Mouse (Mus musculus) T-helper 17 cell (primary cell): ENCODE results near the gene Gnb3.
"Not testable (repeated sequence)": the region's sequence is repeated elsewhere in the genome, so short reads cannot be mapped to it uniquely, and the experiment has no call there.

Experiments
- in situ Hi-C, 2 experiments: fragments of 300-600 bp; cut with MboI, MseI; formaldehyde crosslinking; loops; 1 replicate in 1 of 2; 2 replicates in 1 of 2; pipeline ENCODE4 v1.15.1; 2025; ENCODE audit warnings: high pct_unique_total_duplicates in 2 of 2

Gene Gnb3

DNA sequence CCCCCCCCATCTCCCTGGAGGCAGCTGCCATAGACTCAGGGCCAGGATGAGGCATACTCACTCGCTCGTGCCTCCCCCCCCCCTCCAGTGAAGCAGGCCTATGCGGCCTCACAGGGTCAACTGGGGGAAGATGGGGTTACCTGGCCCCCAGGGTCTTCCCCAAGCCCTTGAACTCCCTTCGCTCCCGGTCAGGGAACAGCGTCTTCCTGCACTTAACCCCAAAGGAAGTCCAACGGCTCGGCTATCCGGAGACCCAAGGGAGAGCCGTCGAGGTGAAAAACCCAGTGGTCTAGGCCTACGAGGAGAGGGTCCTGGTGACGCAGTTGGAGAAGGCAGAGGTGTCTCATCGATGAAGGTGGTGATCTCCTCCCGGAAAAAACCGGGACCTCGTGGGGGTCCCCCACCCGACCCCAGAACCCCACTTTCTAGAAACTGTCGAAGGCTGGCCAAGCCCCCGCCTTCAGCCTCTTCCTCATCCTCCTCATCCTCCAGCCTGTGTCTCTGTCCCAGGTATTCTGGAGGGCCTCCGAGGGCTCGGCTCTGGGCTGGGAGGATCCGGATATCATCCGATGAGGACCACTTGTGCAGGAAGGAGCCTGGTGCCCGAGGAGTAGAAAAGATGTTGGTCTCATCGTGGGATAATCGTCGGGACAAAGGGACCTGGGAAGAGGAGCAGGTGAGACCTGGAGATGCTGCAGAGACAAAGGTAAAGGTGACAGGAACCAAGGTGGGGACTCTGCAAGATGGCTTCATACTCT lies 18.7 kb upstream of the Gnb3 start:
- in situ Hi-C loops = loop anchor here in 1 of 2 experiments (5.0 kb wide), 1 partner anchor 79 kb away; no protein-coding TSS in a partner anchor

DNA sequence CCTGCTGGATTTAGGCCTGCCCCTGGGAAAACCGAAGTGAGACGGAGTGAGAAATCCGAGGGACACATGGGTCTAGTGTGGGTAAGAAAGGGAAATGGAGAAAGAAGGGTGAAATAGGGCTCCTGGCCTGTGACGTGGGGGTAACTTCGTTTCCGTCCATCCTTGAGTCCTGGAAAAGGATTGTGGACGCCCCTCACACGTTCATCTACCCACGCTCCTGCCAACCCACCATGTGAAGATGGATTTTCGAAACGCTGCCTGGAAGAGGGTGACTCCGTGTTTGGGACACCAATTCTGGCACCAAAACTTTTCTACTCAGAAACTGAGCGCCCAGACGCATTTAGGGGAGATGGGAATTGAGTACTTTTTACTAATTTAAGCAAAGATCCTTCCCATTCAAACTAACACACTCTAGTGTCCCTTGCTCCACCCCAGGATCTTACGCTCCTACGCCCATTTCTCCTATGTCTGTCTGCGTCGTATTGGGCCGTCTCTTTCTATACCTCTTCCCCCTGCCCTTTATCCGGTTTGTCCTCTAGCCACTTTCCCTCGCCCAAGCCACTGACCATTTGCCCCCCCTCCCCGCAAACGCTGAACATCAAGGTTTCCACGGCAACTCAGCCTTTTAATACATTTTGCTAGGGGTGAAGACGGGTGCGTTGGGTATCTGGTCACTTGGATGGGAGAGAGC lies 17.9 kb upstream of the Gnb3 start:
- in situ Hi-C loops = loop anchor here in 1 of 2 experiments (5.0 kb wide), 1 partner anchor 79 kb away; no protein-coding TSS in a partner anchor

DNA sequence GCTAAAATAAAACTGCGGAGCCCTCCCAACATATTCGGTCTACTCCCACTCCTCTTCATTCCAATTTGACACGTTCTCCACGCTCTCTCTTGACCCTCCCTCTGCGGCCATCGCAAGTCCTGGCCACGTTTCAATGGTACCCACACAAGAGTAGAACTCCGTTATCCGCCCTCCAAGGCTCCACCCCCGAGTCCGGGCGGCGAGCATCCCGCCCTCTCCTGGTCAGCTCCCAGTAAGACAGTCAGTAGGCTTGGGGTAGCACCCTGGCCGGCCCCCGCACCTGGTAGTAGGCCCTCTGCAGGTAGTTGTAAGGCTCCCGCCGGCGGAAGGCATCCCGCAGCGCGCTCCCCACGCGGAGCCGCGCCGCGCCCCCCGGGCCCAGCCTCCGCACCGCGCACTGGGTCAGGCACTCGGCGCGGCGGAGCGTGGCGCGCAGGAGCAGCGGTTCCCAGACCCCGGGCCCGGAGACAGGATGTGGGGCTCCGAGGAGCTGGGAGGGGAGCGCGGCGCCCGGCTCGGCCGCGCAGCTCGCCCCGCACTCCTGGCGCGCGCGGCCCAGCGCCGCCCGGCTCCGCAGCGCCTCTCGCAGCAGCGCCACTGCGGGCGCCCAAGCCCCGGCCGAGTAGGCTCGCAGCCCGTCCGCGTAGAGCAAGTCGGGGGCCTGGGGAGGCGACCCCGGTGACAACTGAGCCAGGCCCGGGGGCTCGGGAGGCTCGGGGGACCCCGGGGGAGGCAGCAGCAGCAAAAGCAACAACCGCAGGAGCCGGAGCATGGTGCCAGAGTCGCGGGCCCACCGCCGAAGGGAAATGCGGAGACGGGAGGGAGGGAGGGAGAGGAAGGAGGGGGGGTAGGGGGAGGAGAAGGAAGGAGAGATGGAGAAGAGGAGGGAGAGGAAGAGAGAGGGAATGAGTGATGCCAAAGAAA lies 17.1 kb upstream of the Gnb3 start, which contains the start of gene P3h3:
Gene P3h3, minus strand, starts transcription at position 837 of the 924 bp plus-strand sequence.
- in situ Hi-C loops = loop anchor here in 1 of 2 experiments (5.0 kb wide), 1 partner anchor 80 kb away; no protein-coding TSS in a partner anchor

DNA sequence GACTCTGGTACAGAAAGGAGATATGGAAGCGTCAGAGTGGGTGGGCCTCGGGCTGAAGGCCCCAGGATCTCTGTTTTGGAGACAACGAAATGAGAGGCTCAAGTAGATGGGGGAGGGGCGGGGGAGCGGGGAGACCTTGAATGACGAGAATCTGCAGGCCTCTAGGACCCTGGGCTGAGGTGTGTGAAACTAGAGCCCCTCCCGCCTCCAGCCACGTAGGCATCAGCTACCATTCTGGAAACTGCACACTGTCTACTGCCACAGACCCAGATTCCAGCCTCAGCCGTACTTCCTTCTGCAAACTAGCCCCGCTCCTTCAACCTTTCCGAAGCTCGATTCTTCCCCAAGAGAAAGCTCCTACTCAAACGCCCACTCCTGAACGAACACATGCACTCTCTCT lies 16.2 kb upstream of the Gnb3 start:
- in situ Hi-C loops = loop anchor here in 1 of 2 experiments (5.0 kb wide), 1 partner anchor 81 kb away; no protein-coding TSS in a partner anchor

DNA sequence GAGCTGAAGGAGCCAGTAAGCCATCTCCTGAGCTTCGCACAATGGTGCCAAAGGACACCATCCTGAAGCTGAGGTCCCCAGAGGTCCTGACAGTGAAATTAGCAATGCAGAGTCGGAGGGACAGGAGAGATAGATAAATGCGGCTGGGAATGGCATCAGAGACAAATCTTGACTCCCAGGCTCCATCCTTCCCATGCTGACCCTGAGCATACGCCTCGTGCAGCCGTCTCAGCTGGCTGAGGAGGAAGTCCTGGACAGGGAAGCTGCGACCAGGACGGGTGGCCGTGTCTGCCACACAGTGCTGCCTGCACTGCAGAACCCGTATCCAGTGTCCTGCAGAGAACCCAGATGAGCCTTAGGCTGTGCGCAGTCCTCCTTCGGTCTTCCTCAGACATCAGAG lies 14.6 kb upstream of the Gnb3 start:
- in situ Hi-C loops = loop anchor here in 1 of 2 experiments (5.0 kb wide), 1 partner anchor 83 kb away; no protein-coding TSS in a partner anchor

DNA sequence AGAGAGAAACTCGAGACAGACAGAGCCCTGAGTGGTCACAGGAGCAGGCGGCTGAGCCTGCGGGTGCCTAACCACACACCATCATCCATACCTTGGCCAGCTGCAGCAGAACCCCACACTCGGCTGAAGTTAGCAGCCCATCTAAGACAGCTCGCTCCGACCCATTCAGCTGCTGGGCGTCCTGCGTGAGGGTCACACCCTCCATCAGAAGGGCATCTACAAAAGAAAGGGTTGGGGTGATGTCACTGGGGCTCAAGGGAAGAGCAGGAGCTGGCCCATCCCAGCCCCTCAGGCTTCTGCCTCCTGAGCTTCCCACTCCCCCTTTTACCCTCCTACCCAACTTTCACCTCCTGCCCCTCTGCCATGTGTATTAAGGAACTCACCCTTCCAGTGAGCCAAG lies 10.5 kb upstream of the Gnb3 start:
- in situ Hi-C loops = no loop called here

DNA sequence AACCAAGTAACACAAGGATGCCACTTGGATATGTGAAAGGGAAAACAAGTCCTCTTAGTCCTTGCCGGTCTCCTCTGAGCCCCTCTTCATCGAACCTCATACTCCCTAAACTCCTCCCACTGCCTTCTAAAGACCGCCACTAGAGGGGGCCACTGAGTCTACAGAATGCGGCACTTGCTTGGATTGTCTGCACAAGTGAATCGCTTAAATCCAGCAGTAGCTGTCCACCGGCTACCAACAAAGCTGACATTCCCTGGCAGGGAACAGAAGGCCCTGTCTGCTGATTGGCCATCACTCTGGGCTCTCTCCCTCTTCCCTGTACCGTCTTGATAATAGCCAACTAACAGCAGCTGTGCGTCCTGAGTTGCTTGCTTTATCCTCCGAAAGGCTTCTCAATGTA lies 7.2 kb upstream of the Gnb3 start:
- in situ Hi-C loops = no loop called here

DNA sequence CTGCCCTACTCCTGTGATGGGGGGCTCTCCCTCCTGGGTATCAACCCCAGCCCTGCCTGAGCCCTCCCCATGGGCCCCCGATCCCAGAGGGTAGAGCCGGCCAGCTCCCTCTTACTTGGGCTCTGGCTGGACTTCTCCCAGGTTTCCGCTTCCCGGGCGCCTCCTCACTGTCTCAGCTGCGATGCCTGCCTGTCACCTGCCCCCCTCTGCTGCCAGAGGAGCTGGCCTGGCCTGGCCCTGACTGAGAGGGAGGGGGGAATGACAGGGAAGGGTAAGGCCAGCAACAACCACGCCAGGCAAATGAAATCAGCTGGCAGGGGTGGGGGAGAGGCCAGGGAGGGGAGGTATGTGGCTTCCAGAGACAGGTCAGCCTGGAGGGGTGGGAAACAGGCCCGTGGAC lies 270 bp downstream of the Gnb3 start:
- in situ Hi-C loops = no loop called here

DNA sequence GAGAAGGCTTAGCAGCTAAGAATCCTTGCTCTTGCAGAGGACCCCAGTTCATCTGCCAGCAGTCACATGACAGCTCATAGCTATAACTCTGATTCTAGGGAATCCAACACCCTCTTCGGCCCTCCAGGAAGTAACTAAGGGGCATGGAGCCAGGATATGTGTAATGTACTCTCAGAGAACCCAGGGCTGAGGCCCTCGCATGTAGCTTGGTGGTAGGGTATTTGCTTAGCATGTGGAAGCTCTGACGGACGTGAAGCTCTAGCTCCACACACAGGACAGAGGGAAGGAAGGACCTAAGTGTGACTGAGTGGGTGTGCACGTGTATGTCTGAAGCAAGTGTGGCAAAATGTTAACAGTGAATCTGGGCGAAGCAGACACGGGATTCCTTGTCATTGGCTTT lies 3.7 kb downstream of the Gnb3 start:
- in situ Hi-C loops = no loop called here

DNA sequence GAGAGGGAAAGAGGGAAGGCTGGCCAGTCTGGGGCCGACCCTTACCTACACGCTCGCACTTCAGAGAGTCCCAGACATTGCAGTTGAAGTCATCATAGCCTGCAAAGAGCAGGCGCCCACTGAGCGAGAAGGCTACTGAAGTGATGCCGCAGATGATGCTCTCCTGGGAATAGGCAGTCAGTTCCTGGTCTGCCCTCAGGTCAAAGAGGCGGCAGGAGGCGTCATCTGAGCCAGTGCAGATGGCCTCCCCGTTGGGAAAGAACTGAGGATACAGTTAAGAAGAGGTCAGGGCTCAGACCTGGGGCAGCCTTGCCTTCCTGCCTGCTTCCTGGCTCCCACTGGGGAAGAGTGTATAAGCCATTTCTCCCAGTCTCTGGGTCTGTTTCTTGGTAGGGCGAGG lies 4.5 kb downstream of the Gnb3 start:
- in situ Hi-C loops = no loop called here

DNA sequence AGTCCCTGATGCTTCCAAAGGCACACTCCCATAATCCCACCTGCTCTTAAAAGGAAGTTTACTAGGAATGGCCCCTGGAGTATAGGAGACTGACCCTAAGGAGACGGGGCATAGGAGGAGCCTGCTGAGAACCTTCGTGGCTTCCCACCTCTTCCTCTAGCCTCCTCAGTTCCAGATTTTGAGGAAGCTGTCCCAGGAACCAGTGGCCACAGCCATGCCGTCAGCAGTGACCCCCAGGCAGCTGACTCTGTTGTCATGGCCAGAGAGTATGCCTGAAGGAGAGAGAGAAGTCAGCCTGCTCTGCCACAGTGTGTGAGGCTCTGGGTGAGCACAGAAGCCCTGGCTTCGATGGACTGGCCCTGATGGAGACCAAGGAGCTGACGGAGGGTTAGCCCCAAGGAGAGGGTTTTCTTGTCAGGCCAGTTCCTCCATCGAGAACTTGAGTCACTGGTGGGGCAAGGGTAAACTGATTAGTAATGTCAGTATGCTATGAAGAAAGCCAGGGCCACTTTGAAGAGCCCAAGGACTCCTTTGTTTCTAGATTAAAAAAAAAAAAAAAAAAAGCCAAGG lies 5.5 kb downstream of the Gnb3 start:
- in situ Hi-C loops = no loop called here

DNA sequence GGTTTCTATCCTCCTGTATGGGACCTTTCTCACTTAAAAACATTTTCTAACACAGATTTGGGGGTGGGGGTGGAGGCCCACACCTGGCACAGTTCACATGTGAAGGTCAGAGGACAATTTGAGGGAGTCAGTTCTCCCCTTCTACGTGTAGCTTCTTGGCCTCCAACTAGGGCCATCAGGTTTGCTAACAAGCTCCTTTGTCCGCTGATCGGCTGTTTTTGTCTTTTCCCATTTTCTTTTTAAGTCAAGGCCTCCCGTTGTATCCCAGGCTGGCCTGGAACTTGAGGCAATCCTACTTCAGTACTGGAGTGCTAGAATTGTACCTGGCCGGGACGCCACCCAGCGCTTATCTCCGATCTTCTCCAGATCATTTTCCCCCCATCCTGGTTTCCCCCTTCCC lies 8.4 kb downstream of the Gnb3 start:
- in situ Hi-C loops = no loop called here

DNA sequence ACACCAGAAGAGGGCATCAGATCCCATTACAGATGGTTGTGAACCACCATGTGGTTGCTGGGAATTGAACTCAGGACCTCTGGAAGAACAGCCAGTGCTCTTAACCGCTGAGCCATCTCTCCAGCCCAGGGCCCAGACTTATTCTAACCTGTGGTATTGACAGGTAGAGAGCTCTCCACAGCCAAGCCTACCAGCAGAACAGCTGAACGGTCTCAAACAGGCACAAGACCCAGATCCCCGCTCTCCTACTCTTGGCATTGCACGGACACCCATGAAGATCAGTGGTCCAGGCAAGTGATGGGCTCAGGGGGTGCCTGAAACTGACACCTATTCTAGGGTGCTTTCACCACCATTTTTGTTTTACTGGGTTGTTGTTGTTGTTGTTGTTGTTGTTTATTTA lies 8.9 kb downstream of the Gnb3 start:
- in situ Hi-C loops = not testable (repeated sequence)

DNA sequence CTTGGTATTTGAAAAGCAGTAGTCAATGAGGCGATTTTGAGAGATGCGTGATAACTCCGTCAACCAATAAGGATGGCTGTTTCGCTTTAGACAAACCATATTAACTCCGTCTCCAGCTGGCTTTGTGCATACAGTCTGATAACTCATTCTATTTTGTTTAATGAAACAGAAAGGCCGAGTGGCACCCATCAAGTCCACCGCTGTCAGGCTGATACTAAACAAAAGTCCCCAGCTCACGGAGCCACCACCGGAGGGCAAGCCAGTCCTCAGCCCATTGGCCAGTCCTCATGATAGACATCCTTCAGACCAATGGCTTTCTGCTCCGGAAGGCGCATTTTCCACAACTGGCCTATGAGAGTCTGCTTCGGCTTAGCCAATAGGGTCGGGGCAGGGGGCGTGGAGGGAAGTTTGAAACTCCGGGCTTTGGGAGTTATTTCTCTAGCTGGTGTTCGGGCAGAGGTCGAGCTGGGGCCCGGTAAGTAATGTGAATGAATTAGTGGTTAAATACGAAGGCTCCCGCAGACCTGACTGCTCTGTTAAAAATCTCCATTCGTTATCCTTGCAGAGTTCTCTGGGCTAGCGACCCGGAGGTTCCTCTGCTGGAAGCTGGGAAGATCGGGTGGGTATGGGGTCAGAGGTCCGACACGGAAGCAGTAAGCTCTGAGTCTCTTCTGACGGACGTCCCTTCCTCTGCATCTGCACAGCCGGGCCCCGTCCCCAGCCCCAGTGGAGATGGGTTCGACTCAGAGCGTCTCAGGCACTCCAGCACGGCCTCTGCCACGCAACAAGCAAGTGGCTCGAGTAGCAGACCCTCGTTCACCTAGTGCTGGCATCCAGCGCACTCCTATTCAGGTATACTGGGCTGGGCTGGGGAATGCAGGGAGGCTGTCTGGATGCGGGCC lies 10.0 kb downstream of the Gnb3 start:
- in situ Hi-C loops = no loop called here

DNA sequence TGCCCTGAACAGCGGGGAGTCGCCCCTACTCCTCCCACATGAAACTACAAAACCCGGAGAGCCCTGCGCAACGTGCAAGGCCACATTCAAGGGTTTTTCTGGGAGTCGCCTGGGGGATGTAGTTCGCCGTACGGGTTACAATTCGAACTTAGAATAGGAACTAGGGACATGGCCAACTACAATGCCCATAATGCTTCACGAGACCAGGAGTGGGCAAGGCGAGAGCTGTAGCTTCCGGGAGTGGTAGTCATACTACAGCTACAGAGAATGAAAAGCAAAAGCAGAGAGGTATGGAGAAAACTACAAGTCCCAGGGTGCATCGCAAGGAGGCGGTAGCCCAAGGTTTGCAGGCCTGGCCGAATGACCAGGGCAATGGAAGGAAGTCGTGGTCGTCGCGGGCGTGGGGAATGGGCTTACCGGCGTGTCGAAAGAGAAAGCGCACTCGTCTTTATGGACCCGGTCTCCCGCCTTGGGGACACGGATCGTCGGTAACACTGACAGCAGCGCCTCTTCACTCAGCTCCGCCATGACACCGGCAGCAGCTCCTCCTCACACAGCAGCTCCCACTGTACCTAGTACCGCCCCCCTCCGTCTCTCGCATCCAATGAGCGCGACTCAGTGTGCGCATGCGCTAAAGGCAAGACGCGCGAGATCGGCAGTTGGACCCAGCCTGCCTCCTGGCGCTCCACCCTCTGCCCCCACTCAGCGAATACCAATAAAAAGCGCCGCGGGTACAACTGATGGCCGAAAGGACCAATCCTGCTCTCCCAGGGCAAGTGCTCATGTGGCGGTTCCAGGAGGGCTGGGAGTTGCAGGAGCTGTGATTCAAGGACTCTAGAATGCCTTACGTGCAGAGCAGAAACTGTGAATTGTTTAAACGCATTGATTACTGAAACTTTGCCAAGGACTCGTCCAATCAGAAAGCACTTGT lies 10.9 kb downstream of the Gnb3 start, which contains the start of the genes Usp5 and Cdca3:
Gene Usp5, minus strand, starts transcription at position 617 of the 931 bp plus-strand sequence.
Gene Cdca3, plus strand, starts transcription at position 680 of the 931 bp plus-strand sequence.
- in situ Hi-C loops = no loop called here

DNA sequence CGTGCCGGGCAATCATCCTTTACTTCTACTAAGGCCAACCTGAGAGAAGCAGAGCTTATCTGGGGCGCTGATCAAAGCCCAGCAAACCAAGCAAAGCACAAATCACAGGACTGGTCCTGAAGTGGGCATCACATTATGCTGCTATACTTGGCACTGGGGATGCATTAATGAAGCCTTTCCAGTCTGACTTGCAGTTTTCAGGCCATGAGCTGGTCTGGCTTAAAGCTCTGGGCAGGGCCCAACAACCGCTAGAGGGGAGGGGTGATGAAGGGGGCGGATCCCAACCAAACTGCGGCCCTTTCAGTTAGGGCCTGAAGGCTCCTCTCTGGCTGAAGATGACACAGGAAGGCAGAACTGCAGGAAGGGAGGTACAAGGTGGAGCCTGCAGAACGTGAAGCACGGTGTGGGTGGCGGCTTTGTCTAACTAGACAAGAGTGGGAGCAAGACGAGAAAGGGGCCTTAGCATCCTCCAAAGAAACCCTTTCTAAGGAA lies 11.9 kb downstream of the Gnb3 start:
- in situ Hi-C loops = no loop called here

DNA sequence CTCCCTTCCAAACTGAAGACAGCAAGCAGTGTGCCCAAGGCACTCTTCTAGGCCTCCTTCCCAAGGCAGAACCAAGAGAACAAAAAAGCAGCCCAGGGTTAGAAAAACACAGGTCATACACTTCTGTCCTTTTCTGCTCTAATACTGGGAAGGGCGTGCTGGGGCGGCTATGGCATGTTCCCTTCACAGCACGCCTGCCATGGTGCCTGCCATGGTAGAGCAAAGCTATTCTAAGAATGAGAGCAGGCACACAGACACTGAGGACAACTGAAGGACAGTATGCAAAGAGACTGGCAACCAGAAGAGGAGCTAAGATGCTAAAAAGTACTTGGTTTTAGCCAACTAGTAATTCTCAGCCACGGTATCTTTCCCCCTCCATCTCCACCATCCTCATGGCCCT lies 18.0 kb downstream of the Gnb3 start:
- in situ Hi-C loops = no loop called here

DNA sequence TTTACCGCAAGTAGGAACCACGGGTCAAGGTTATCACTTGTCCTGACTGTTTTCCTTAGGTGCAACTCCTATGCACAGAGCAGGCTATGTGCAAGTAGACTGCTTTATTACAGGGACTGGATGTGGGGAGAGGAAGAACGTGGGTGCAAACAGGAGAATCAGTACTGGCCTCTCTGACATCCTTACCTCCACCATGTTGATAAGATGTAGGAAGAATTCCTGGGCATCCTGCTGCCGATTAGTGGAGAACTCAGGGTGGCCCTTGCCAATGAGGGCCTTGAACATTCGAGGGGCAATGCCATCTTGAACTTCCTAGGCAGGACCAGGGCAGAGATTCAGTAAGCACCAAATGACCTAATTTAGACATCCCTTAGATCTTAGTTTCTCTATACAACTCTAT lies 19.2 kb downstream of the Gnb3 start:
- in situ Hi-C loops = no loop called here

DNA sequence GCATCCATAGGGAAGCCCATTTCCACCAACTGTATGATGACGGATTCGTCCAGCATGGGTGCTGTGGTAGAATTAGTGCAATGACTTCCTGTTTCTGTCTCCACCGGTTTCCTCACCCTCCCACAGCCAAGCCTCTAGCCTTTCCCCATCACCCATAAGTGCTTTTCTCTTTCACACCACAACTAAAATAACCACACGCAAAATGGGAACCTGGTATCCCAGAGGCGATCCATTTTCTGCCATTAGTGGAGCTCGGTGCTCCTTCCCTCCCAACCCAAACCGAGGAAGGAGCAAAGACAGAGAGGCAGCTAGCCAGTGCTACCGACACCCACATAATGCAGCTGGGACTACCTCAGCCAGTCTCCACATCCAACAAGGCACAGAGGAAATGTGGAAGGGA lies 22.1 kb downstream of the Gnb3 start:
- in situ Hi-C loops = no loop called here
